ENCODE assay signal across 18 mouse cellular contexts in the genomic region with DNA sequence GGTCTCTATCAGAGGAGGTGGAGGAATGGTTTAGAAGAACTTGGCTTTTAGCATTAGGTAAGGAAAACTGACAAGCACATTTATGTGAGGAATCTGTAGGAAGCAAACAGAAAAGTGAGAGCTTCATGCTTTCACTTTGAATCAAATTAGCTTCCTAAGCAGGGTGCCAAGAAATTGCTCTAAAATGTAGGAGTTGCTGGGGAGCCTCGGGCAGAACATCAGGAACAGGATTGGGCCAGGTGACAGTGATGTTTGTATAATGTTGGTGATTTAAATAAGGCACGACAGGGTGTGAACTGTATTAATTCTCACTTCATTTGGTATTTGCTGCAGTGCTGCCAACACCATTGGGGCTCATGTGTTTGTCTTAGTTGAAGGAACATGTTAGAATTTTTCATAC. TPM values are rescaled to one million over a fixed set of nuclear protein-coding genes. Genes with fewer than 3 reads are reported as not detected.
"Had no signal": no experiment of that assay in that cellular context is flagged by ENCODE, and none has a peak within 500 bp of the region (broad histone marks: within the 10 kb centered on the region; RNA-seq: fewer than 3 reads in every experiment).

No protein-coding gene starts in this region.

- H3K4me1 ChIP-seq: limb, embryonic 12.5 days; liver, embryonic 13.5 days; lung, embryonic 15.5 days; midbrain, embryonic 15.5 days; neural tube, embryonic 13.5 days had no signal

- ATAC-seq: intestine, postnatal 0 days; midbrain, embryonic 15.5 days had no signal

- H3K9ac ChIP-seq: limb, embryonic 12.5 days; liver, embryonic 13.5 days; liver, postnatal 0 days; lung, embryonic 15.5 days; midbrain, embryonic 15.5 days; neural tube, embryonic 13.5 days had no signal

- H3K27me3 ChIP-seq: limb, embryonic 12.5 days; liver, embryonic 13.5 days; lung, embryonic 15.5 days; megakaryocyte, embryonic 14.5 days; midbrain, embryonic 15.5 days; neural tube, embryonic 13.5 days had no signal

- H3K4me3 ChIP-seq: layer of hippocampus, adult 2 months; limb, embryonic 12.5 days; liver, embryonic 13.5 days; lung, embryonic 15.5 days; megakaryocyte, embryonic 14.5 days; midbrain, embryonic 15.5 days; neural tube, embryonic 13.5 days had no signal

- H3K9me3 ChIP-seq: limb, embryonic 12.5 days; liver, embryonic 13.5 days; lung, embryonic 15.5 days; megakaryocyte, embryonic 14.5 days; midbrain, embryonic 15.5 days; neural tube, embryonic 13.5 days had no signal

- H3K27ac ChIP-seq: layer of hippocampus, adult 2 months; limb, embryonic 12.5 days; liver, embryonic 13.5 days; lung, embryonic 15.5 days; macrophage; midbrain, embryonic 15.5 days; neural tube, embryonic 13.5 days had no signal

- DNase-seq: kidney, postnatal 4 days; liver; liver, embryonic 13.5 days; liver, postnatal 0 days; lung, postnatal 14 days; retina, postnatal 1 day; right cerebral cortex, postnatal 25 days; thymus, adult 18-20 months; thymus, postnatal 14 days had no signal

- H3K4me2 ChIP-seq: limb, embryonic 12.5 days; liver, embryonic 13.5 days; lung, embryonic 15.5 days; midbrain, embryonic 11.5 days; midbrain, embryonic 15.5 days; neural tube, embryonic 13.5 days had no signal

RNA-seq across cellular contexts. Expression of gene Gpr179, which starts 31.9 kb away (rescaled TPM):
- polyA plus RNA-seq: liver, embryonic 13.5 days; liver, postnatal 0 days; midbrain, embryonic 11.5 days had no signal
